Mouse (Mus musculus): ENCODE measurements around the gene Vmn1r116. TPM values are rescaled to one million over a fixed set of nuclear protein-coding genes. Genes with fewer than 3 reads are reported as not detected.

Vmn1r116 gene
- polyA plus RNA-seq (2012; rRNA removed; ENCODE audit: low replicate concordance): not detected in 2 replicates

GRCm38 (mm10) chr7:20871956-20872355 lies at the start of gene Vmn1r116:
Gene Vmn1r116, plus strand, starts transcription at chr7:20872256.

GRCm38 (mm10) chr7:20844885-20845284 lies 27.2 kb upstream of the Vmn1r116 start, which contains the start of gene Vmn1r115:
Gene Vmn1r115, minus strand, starts transcription at chr7:20844985.

GRCm38 (mm10) chr7:20884021-20884420 lies 12.0 kb downstream of the Vmn1r116 start, which contains the start of gene Vmn1r117:
Gene Vmn1r117, minus strand, starts transcription at chr7:20884121.

GRCm38 (mm10) chr7:20912247-20912646 lies 40.2 kb downstream of the Vmn1r116 start, which contains the start of gene Vmn1r118:
Gene Vmn1r118, minus strand, starts transcription at chr7:20912347.

Other genes starting within 250 kb of the Vmn1r116 start
- not detected in 2 replicates for gene Vmn1r107, start 203.3 kb upstream of the Vmn1r116 start, polyA plus RNA-seq (2012; rRNA removed; ENCODE audit: low replicate concordance)
- not detected in 2 replicates for gene Vmn1r111, start 169.0 kb upstream of the Vmn1r116 start, polyA plus RNA-seq (2012; rRNA removed; ENCODE audit: low replicate concordance)
- gene Gm10668, start 141.6 kb upstream of the Vmn1r116 start, polyA plus RNA-seq (2012; rRNA removed; ENCODE audit: low replicate concordance): not detected in 2 replicates
- not detected in 2 replicates for gene Vmn1r112, start 101.1 kb upstream of the Vmn1r116 start, polyA plus RNA-seq (2012; rRNA removed; ENCODE audit: low replicate concordance)
- not detected in 2 replicates for gene Vmn1r113, start 85.0 kb upstream of the Vmn1r116 start, polyA plus RNA-seq (2012; rRNA removed; ENCODE audit: low replicate concordance)
- not detected in 2 replicates for gene Vmn1r114, start 60.1 kb upstream of the Vmn1r116 start, polyA plus RNA-seq (2012; rRNA removed; ENCODE audit: low replicate concordance)
- not detected in 2 replicates for gene Vmn1r115, start 27.3 kb upstream of the Vmn1r116 start, polyA plus RNA-seq (2012; rRNA removed; ENCODE audit: low replicate concordance)
- gene Vmn1r117, start 11.9 kb downstream of the Vmn1r116 start, polyA plus RNA-seq (2012; rRNA removed; ENCODE audit: low replicate concordance): not detected in 2 replicates
- gene Vmn1r118, start 40.1 kb downstream of the Vmn1r116 start, polyA plus RNA-seq (2012; rRNA removed; ENCODE audit: low replicate concordance): not detected in 2 replicates
- gene Vmn1r119, start 140.2 kb downstream of the Vmn1r116 start, polyA plus RNA-seq (2012; rRNA removed; ENCODE audit: low replicate concordance): not detected in 2 replicates
- gene Vmn1r120, start 181.5 kb downstream of the Vmn1r116 start, polyA plus RNA-seq (2012; rRNA removed; ENCODE audit: low replicate concordance): not detected in 2 replicates
- gene Vmn1r121, start 226.3 kb downstream of the Vmn1r116 start, polyA plus RNA-seq (2012; rRNA removed; ENCODE audit: low replicate concordance): not detected in 2 replicates

Data from mammary gland, adult 2 months (tissue).